Mouse (Mus musculus): Measurements from ENCODE around the gene Ahsg.

DNA sequence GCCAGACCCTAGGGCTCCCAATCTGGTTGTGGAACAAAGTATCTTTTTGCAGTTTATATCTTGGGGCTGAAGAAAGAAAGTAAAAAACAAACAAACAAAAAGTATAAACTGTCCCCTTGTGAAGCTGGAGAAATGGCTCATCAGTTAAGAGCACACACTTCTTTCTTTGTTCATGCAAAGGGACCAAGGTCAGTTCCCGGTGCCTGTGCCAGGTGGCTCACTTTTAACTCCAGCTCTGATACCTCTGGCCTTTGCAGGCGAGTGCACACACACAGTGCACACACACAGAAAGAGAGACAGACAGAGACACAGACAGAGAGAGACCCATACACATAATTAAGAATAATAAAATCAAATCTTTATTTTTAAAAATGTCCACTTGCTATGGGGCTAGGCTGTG lies 5.5 kb downstream of the Ahsg start:
- TF ChIP-seq GATA1 (IDR thresholded peaks at IDR 0.05; ENCODE audit: borderline replicate concordance, low read length) = no peak
- no peak for TF ChIP-seq FLI1 (IDR thresholded peaks at IDR 0.05; ENCODE audit: low read length)

Data from megakaryocyte, embryonic 14.5 days (primary cell).